Mouse (Mus musculus) stomach, postnatal 0 days (tissue): ENCODE data around the gene Cstf3.

Experiments used
- CTCF ChIP-seq: IDR thresholded peaks from 2 replicates; pipeline ENCODE4 v1.5.1; 2016; ENCODE audit warnings: antibody characterized with exemption, low read depth, mild to moderate bottlenecking, moderate library complexity
- EP300 ChIP-seq: optimal IDR thresholded peaks from 2 replicates; pipeline ENCODE3; 2016; ENCODE audit warnings: antibody characterized with exemption

DNA sequence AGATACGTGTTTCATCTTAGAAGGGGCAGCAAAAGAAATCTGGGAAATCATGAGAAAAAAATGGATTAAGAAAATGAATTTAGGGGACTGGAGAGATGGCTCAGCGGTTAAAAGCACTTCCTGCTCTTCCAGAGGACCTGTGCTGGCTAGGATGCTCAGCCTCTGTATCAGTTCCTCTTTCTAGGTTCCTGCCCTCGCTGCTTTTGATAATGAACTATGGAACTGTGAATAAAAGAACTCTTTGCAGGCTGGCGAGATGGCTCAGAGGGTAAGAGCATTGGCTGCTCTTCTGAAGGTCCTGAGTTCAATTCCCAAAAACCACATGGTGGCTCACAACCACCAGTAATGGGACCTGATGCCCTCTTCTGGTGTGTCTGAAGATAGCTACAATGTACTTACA lies 100.4 kb downstream of the Cstf3 start:
- no peak for TF ChIP-seq CTCF
- TF ChIP-seq EP300: no peak
